Mouse (Mus musculus): ENCODE data around the gene Ankrd40.

DNA sequence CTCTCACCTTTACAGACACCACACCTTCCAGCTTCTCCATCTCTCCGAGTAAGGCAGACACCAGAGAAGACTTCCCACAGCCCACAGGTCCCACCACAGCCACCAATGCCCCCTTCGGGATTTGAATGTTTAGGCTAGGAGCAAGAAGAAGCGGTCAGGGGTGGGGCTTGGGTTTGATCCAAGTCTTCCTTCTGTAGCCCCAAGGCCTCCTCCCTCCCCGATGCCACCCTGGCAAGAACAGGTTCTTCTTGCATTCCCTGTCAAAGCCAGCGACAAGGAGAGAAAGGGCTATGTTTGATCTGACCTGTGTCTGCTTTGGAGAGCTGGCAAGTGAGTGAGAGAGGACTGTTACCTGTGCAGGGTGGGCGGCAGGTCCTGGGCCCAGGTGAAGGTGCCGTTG, 35.9 kb downstream of the Ankrd40 start:
- TF ChIP-seq CTCF (conservative IDR thresholded peaks at IDR 0.05; ENCODE audit: low read length) (no peak), POU5F1 (IDR thresholded peaks at IDR 0.05; ENCODE audit: borderline replicate concordance, low read length) (no peak), NANOG (IDR thresholded peaks at IDR 0.05; ENCODE audit: borderline replicate concordance, low read length) (no peak)
